Mouse (Mus musculus) layer of hippocampus, adult 18-20 months (tissue): Measurements from ENCODE around the gene Lrp1. TPM values are rescaled to one million over a fixed set of nuclear protein-coding genes. Genes with fewer than 3 reads are reported as not detected.
A peak's percentile ranks its signal among the peaks of the same experiment; 100 is the strongest.

Source experiments
- DNase-seq, 2 experiments: peaks; one replicate each; pipeline ENCODE4 v3.0.0; 2022; ENCODE audit warnings: low spot score in 2 of 2
- total RNA-seq, 2 experiments: library from RNA; stranded (reverse); gene quantifications; 2 replicates each; pipeline ENCODE4 v1.2.3; 2021

The Lrp1 gene
- total RNA-seq, 2 experiments from 2014 or later = 284 to 294 TPM

- DNase-seq = no peak
Measured at GRCm38 (mm10) chr10:127526048-127526447, 94.9 kb downstream of the Lrp1 start.

GRCm38 (mm10) chr10:127524646-127525255 lies 96.2 kb downstream of the Lrp1 start:
- no peak for DNase-seq

GRCm38 (mm10) chr10:127522088-127522581 lies 98.8 kb downstream of the Lrp1 start, which contains the start of gene Shmt2:
Gene Shmt2, minus strand, starts transcription at chr10:127522444.
- peak; percentile 71 to 92 for DNase-seq

- DNase-seq = no peak
Measured at GRCm38 (mm10) chr10:127521611-127522080, 99.3 kb downstream of the Lrp1 start.

GRCm38 (mm10) chr10:127520714-127521357 lies 100.1 kb downstream of the Lrp1 start:
- no peak for DNase-seq

GRCm38 (mm10) chr10:127519903-127520713 lies 100.8 kb downstream of the Lrp1 start:
- no peak for DNase-seq

GRCm38 (mm10) chr10:127519041-127519701 lies 101.8 kb downstream of the Lrp1 start:
- DNase-seq = no peak

GRCm38 (mm10) chr10:127517941-127518340 lies 103.0 kb downstream of the Lrp1 start:
- no peak for DNase-seq

GRCm38 (mm10) chr10:127516576-127517260 lies 104.2 kb downstream of the Lrp1 start:
- no peak for DNase-seq

- DNase-seq = no peak
Measured at GRCm38 (mm10) chr10:127515983-127516459, 104.9 kb downstream of the Lrp1 start.

- no peak for DNase-seq
Measured at GRCm38 (mm10) chr10:127515271-127515982, 105.5 kb downstream of the Lrp1 start.

- DNase-seq = no peak
Measured at GRCm38 (mm10) chr10:127514764-127515163, 106.2 kb downstream of the Lrp1 start, which contains the start of gene Ndufa4l2. Gene Ndufa4l2, plus strand, starts transcription at chr10:127514967.

- DNase-seq = no peak
Measured at GRCm38 (mm10) chr10:127514111-127514698, 106.7 kb downstream of the Lrp1 start.

- DNase-seq = no peak
Measured at GRCm38 (mm10) chr10:127513501-127514091, 107.4 kb downstream of the Lrp1 start.

- peak; percentile 91 to 98 for DNase-seq
Measured at GRCm38 (mm10) chr10:127512813-127513212, 108.1 kb downstream of the Lrp1 start.

GRCm38 (mm10) chr10:127512307-127512666 lies 108.7 kb downstream of the Lrp1 start:
- DNase-seq = no peak

GRCm38 (mm10) chr10:127511634-127512306 lies 109.2 kb downstream of the Lrp1 start:
- DNase-seq = peak; percentile 80 to 93

GRCm38 (mm10) chr10:127510895-127511617 lies 109.9 kb downstream of the Lrp1 start:
- DNase-seq = no peak
